Mouse (Mus musculus): ENCODE measurements around the gene Gm10256.
"Not testable (repeated sequence)": the region's sequence is repeated elsewhere in the genome, so short reads cannot be mapped to it uniquely, and the experiment has no call there.

Gm10256 gene

DNA sequence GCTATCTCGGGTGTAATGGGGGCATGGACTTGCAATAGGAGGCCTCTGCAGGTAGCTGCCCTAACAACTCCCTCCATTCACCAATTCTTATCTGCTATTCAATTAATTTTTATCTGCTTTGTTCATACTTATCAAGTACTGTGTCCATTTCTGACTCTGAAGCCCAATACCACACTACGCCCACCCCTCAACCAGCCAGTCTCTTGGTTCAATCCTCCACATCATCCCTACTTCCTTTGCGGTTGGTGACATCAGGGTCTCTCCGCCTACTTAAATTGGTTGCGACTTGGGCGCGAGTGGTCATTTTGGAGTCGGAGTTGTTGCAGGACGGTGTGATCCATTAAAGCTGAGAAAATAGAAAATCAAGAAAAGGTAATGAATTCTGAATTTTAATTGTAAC, at the start of gene Gm10256, which contains the start of gene Rbmy:
TSS of gene Gm10256 (plus strand) at position 320 of the 400 bp plus-strand sequence.
TSS of gene Rbmy (plus strand) at position 301 of the 400 bp plus-strand sequence.
- DNase-seq (ENCODE audit: low spot score): not testable (repeated sequence)

DNA sequence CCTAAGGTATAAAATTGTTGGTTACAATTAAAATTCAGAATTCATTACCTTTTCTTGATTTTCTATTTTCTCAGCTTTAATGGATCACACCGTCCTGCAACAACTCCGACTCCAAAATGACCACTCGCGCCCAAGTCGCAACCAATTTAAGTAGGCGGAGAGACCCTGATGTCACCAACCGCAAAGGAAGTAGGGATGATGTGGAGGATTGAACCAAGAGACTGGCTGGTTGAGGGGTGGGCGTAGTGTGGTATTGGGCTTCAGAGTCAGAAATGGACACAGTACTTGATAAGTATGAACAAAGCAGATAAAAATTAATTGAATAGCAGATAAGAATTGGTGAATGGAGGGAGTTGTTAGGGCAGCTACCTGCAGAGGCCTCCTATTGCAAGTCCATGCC, 34.4 kb upstream of the Gm10256 start, which contains the start of gene Gm4064:
TSS of gene Gm4064 (minus strand) at position 101 of the 400 bp plus-strand sequence.
- DNase-seq (ENCODE audit: low spot score): not testable (repeated sequence)

DNA sequence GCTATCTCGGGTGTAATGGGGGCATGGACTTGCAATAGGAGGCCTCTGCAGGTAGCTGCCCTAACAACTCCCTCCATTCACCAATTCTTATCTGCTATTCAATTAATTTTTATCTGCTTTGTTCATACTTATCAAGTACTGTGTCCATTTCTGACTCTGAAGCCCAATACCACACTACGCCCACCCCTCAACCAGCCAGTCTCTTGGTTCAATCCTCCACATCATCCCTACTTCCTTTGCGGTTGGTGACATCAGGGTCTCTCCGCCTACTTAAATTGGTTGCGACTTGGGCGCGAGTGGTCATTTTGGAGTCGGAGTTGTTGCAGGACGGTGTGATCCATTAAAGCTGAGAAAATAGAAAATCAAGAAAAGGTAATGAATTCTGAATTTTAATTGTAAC, 70.2 kb downstream of the Gm10256 start, which contains the start of gene Gm10352:
TSS of gene Gm10352 (plus strand) at position 301 of the 400 bp plus-strand sequence.
- not testable (repeated sequence) for DNase-seq (ENCODE audit: low spot score)

Data from retina, embryonic 14.5 days (tissue).